Mouse (Mus musculus): ENCODE results near the gene Inhbe. TPM values are rescaled to one million over a fixed set of nuclear protein-coding genes. Genes with fewer than 3 reads are reported as not detected.
"Not testable (repeated sequence)": the region's sequence is repeated elsewhere in the genome, so short reads cannot be mapped to it uniquely, and the experiment has no call there.

Gene Inhbe
- polyA plus RNA-seq, 1 experiment from 2014 or later: 0.06 TPM

DNA sequence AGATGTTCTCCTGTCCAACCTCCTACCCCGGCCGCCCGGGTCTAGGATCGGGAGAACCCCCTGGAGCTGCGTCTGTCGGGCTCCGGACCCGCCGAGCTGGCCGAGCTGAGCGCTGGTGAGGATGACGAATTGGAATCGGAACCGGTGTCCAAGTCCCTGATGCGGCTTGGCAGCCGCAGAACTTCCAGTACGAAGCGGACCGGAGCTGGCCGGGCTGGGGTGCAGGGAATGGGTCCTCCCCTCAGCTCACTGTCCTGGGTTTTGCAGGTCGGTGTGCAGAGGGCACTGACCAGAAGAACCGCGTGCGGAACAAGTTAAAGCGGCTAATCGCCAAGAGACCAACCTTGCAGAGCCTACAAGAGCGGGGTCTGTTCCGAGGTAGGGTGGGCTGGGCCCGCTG, 27.4 kb downstream of the Inhbe start:
- WGBS: 5% methylated on average over 29 of the region's 29 CpGs
- Histone ChIP-seq H3K27me3 (replicated peaks) (peaks cover 73% of the 10 kb centered on the region), H3K4me2 (peak overlapping the region; percentile 55), H3K4me1 (peaks cover 11% of the 10 kb centered on the region), H3K27ac (no peak overlapping the region), H3K36me3 (replicated peaks) (no peaks in the 10 kb centered on the region), H3K9ac (no peak overlapping the region), H3K4me3 (peak overlapping the region; percentile 25), H3K9me3 (no peaks in the 10 kb centered on the region)
- ATAC-seq (replicated peaks): no peak

DNA sequence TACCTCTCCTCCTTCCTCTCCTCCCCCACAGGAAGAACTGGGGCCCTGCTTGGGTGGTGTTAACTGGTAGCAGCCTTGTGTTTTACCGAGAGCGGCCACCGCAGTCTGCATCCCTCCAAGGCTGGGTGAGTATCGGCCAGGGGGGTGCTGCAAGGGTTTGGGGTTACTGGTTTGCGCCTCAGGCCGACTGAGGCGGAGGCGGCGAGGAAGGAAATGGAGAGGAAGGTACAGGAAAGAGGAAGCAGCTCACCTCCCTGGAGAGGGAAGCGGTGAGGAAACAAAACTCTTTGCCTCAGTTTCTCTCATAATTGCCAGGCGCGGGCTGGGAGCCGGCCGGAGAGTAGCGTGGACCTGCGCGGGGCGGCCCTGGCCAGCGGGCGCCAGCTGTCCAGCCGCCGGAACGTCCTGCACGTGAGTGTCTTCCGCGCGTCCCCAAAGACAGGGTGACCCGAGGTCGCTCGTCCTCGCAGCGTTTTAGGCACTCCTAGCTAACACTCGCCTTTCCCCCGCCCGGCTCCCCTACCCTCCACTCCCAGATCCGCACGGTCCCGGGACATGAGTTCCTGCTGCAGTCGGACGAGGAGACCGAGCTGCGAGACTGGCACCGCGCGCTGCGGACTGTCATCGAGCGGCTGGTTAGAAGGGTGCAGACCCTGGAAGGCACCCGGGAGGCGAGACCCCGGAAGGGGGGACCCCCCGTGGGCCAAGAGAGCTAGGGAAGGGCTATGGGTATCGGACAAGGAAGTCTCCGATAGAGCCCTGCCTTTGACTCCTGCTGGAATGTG, 28.0 kb downstream of the Inhbe start:
- Histone ChIP-seq H3K36me3 (replicated peaks) (no peaks in the 10 kb centered on the region), H3K27me3 (replicated peaks) (peaks cover 76% of the 10 kb centered on the region), H3K4me2 (peak overlapping the region; percentile 55), H3K4me1 (peaks cover 11% of the 10 kb centered on the region), H3K27ac (no peak overlapping the region), H3K9ac (no peak overlapping the region), H3K9me3 (no peaks in the 10 kb centered on the region), H3K4me3 (peak overlapping the region; percentile 25)
- ATAC-seq (replicated peaks): 0 out of 2 replicates have a peak, but pooled peaks have one; percentile 39
- 1% methylated on average over 54 of the region's 54 CpGs for WGBS

DNA sequence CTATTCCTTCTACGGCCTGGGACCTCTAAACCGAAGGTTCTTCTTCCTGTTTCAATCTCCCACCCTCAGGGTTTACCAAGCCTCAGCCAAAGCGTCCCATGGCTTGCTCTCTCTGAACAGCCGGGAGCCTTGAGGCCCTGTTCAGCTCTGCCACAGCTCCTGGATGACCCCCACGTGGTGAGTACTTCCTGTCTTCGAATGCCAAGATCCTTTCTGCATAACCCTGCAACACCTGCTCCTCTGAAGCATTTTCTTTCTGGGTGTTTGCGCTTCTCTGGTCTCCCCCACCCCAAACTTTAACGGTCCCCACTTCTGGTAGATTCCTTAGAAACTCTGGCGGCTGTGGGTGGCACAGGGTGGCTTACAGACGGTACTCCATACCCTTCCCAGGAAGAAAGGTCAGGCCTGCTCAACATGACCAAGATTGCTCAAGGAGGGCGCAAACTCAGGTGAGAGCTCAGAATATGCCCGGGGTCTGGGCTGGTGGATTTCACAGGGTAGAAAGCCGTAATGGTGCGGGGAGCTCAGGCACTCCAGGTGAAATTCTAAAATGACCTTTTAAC, 28.7 kb downstream of the Inhbe start:
- Histone ChIP-seq H3K9me3 (no peaks in the 10 kb centered on the region), H3K36me3 (replicated peaks) (no peaks in the 10 kb centered on the region), H3K4me1 (peaks cover 11% of the 10 kb centered on the region), H3K27ac (no peak overlapping the region), H3K4me3 (no peak overlapping the region), H3K27me3 (replicated peaks) (peaks cover 75% of the 10 kb centered on the region), H3K9ac (no peak overlapping the region), H3K4me2 (no peak overlapping the region)
- no peak for ATAC-seq (replicated peaks)
- 32% methylated on average over 14 of the region's 14 CpGs for WGBS

DNA sequence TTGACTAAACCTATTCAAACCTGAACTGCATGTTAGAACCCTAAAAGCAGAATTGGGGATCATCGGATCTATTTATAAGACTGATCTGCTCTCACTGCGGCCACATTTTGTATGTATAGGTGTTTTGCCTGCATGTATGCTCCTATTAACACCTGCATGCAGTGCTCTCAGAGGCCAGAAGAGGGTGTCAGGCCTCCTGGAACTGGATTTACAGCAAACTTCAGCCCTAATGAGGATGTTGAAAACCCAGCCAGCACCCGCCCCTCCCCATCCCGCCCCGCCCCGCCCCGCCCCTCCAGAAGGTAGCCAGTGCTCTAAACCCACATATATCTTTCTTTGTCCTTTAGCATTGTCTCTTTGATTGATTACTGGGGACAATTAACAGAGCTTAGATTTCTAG, 29.7 kb downstream of the Inhbe start:
- Histone ChIP-seq H3K27me3 (replicated peaks) (peaks cover 69% of the 10 kb centered on the region), H3K36me3 (replicated peaks) (no peaks in the 10 kb centered on the region), H3K4me3 (no peak overlapping the region), H3K4me1 (peaks cover 11% of the 10 kb centered on the region), H3K4me2 (no peak overlapping the region), H3K9ac (no peak overlapping the region), H3K27ac (no peak overlapping the region), H3K9me3 (no peaks in the 10 kb centered on the region)
- ATAC-seq (replicated peaks): no peak
- WGBS: 12% methylated on average over 7 of the region's 7 CpGs

DNA sequence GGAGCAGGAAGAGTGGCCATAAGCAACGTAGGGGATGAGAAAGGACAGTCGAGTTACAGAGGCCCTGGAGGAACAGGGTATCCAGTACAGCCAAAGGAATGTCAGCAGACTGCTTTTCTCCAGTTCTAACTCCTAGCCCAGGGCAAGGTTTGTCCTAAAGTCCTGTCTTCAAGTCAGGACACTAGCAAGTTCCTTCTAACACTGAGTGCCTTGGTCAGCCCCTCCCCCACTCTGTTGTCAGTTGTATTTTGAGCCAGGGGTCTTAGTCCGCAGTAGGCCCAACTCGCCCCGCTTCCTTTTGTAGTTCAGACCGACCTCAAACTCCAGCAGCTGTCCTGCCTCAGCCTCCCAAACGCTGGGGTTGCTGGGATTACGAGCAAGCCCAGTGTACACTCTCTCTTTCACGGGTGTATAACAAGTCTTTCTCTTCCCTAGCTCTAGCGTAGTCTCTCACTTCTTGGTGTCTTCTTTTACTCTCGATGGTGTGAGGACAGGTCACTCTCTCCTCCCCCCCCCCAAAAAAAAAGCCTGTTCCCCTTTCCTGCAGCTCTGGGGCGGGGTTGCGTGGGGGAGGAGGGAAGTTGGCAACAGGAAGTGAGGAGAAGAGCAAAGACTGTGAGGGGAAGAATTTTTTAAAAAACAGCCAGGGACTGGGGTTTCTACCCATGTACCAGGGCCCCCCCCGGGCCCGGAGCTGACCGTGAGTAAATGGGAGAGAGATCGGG, 30.9 kb downstream of the Inhbe start:
- Histone ChIP-seq H3K9me3 (no peaks in the 10 kb centered on the region), H3K27me3 (replicated peaks) (peaks cover 57% of the 10 kb centered on the region), H3K27ac (no peak overlapping the region), H3K4me3 (no peak overlapping the region), H3K4me2 (no peak overlapping the region), H3K36me3 (replicated peaks) (no peaks in the 10 kb centered on the region), H3K4me1 (peaks cover 11% of the 10 kb centered on the region), H3K9ac (no peak overlapping the region)
- no peak for ATAC-seq (replicated peaks)
- WGBS: 72% methylated on average over 17 of the region's 17 CpGs

DNA sequence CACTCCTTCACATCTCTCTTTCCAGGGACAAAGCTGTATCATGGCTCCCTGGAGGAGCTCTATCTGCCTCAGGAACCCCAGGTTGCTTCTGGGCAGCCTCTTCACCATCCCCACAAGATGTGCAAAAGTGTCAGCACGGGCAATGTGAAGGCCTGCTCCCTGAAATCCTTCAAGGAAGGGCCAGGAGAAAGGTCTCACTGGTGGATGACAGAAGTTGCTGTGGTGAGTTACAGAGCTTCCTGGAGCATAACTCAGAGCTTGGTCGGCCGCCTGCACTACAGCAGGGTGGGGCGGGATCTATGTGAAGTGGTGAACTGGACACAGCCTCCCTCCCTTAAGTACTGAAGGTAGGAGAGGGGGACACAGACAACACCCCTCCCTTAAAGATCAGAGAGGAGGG, 31.5 kb downstream of the Inhbe start:
- no peak overlapping the region for H3K9ac ChIP-seq
- no peak overlapping the region for H3K4me3 ChIP-seq
- H3K27ac ChIP-seq: no peak overlapping the region
- peaks cover 11% of the 10 kb centered on the region for H3K4me1 ChIP-seq
- peaks cover 52% of the 10 kb centered on the region for H3K27me3 ChIP-seq (replicated peaks)
- no peak for ATAC-seq (replicated peaks)
- WGBS: 79% methylated on average over 4 of the region's 4 CpGs
- H3K36me3 ChIP-seq (replicated peaks): no peaks in the 10 kb centered on the region
- no peaks in the 10 kb centered on the region for H3K9me3 ChIP-seq
- H3K4me2 ChIP-seq: no peak overlapping the region

DNA sequence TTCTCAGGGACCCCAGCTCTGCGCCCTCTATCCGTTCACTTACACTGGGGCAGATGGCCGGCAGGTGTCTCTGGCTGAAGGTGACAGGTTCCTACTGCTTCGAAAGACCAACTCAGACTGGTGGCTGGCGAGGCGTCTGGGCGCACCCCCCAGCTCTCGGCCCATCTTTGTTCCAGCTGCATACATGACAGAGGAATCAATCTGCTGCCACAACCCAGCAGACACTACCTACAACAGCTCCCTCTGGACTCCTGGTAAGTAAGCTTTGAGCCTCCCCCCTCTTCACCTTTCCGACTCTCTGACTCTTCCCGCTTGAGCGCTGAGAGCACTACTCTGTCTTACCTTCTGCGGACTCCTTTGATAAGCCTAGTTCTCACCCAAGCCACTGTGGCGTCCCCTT, 32.0 kb downstream of the Inhbe start:
- WGBS: 68% methylated on average over 13 of the region's 13 CpGs
- ATAC-seq (replicated peaks): no peak
- no peak overlapping the region for H3K4me2 ChIP-seq

DNA sequence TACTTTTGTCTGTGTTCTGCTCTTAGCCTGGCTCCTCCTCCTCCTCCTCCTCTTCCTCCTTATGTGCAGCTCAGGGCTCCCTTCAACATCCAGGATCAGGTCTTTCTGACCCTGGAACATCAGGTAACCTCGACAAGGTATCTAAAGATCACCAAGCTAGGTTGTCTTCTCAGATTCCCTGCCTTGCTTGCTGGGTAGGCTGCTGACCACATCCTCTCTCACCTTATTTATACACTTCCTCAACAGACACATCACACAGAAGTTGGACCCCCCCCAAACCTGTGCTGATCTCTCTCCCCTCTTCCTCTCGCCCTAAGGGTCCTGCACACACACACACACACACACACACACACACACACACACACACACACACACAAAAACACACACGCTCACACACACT, 32.6 kb downstream of the Inhbe start, which contains the start of gene Arhgap9:
Gene Arhgap9, plus strand, starts transcription at position 344 of the 400 bp plus-strand sequence.
- ATAC-seq (replicated peaks): no peak
- Histone ChIP-seq H3K4me2 (no peak within 1 kb of the TSS), H3K9me3 (no peaks in the 10 kb centered on the region), H3K27me3 (replicated peaks) (peaks cover 43% of the 10 kb centered on the region), H3K27ac (no peak within 1 kb of the TSS), H3K9ac (no peak within 1 kb of the TSS; the same call in 1 of the 2 replicates), H3K4me3 (no peak within 1 kb of the TSS), H3K4me1 (peaks cover 7% of the 10 kb centered on the region), H3K36me3 (replicated peaks) (no peaks in the 10 kb centered on the region)
- 81% methylated on average over 3 of the region's 3 CpGs for WGBS

More for the DNA sequence above, 32.0 kb downstream of the Inhbe start:
- Histone ChIP-seq H3K4me1 (peaks cover 11% of the 10 kb centered on the region), H3K9ac (no peak overlapping the region), H3K27me3 (replicated peaks) (peaks cover 47% of the 10 kb centered on the region), H3K9me3 (no peaks in the 10 kb centered on the region), H3K4me3 (no peak overlapping the region), H3K36me3 (replicated peaks) (no peaks in the 10 kb centered on the region), H3K27ac (no peak overlapping the region)

DNA sequence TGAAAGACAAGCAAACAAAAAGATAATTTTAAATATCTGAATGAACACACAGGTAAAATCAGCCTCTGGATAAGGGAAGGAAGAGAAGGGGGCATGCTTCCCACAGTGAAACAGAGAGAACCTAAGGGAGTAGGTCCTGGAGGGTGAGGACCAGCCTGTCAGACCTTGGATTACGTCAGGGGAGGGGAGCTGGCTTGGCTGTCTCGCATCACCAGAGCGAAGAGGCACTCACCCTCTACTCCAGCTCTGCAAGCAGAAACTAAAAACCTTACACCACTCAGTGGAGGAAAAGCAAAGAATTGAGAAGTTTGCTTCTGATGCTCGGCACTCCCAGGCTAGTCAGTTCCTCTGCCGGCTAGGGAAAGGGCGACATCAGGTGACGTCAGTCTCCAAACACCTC, 34.2 kb downstream of the Inhbe start:
- no peak overlapping the region for H3K9ac ChIP-seq
- H3K4me3 ChIP-seq: no peak overlapping the region
- 77% methylated on average over 7 of the region's 7 CpGs for WGBS
- no peaks in the 10 kb centered on the region for H3K4me1 ChIP-seq
- ATAC-seq (replicated peaks): no peak
- no peaks in the 10 kb centered on the region for H3K36me3 ChIP-seq (replicated peaks)
- H3K4me2 ChIP-seq: no peak overlapping the region
- no peaks in the 10 kb centered on the region for H3K9me3 ChIP-seq
- no peak overlapping the region for H3K27ac ChIP-seq
- H3K27me3 ChIP-seq (replicated peaks): peaks cover 26% of the 10 kb centered on the region

DNA sequence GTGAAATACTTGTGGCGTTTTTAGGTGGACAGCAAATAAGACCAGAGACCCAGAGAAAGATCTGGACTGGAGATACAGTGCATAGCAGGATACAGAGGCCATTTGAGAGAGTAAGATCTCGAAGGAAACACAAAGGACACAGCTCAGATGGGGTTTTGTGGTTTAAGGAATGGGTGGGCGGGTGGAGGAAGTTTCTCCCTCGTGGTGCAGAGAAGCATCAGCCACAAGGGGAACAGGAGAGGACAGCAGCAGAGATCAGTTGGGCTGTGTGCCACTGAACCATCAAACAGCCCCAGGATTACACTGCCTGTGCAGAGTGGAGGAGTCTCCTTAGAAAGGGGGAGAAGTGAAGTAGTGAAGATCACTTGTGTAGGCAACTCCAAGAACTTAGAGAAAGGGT, 36.2 kb downstream of the Inhbe start:
- ATAC-seq (replicated peaks): no peak
- Histone ChIP-seq H3K9ac (no peak overlapping the region), H3K27ac (no peak overlapping the region), H3K9me3 (no peaks in the 10 kb centered on the region), H3K36me3 (replicated peaks) (no peaks in the 10 kb centered on the region), H3K4me3 (no peak overlapping the region), H3K27me3 (replicated peaks) (0 out of 2 replicates have a peak, but pooled peaks cover 11% of the 10 kb centered on the region), H3K4me2 (no peak overlapping the region), H3K4me1 (no peaks in the 10 kb centered on the region)
- WGBS: 51% methylated on average over 4 of the region's 4 CpGs

DNA sequence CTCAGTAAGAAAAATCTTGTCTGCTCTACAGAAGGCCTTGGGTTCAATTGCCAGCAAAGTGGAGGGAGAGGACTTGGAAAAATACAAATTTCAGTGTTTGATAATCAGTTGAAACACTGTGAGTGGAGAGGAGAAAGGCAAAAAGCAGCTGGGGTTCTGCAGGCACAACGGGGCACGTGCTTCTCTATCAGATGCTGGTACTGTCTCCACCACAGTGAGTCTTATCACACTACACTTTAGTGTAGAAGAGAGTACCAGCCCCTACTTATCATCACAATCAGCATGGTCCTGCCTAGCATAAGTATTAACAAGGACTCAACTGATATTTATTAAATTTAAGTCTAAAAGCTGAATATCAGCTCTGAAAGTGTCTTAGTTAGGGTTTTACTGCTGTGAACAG, 36.9 kb downstream of the Inhbe start:
- no peak for ATAC-seq (replicated peaks)
- no peak overlapping the region for H3K4me3 ChIP-seq
- 0 out of 2 replicates have a peak, but pooled peaks cover 5% of the 10 kb centered on the region for H3K4me1 ChIP-seq
- H3K9me3 ChIP-seq: no peaks in the 10 kb centered on the region
- H3K9ac ChIP-seq: no peak overlapping the region
- no peaks in the 10 kb centered on the region for H3K36me3 ChIP-seq (replicated peaks)
- H3K27ac ChIP-seq: no peak overlapping the region
- WGBS: 71% methylated on average over 2 of the region's 2 CpGs
- H3K4me2 ChIP-seq: no peak overlapping the region
- 0 out of 2 replicates have a peak, but pooled peaks cover 6% of the 10 kb centered on the region for H3K27me3 ChIP-seq (replicated peaks)

DNA sequence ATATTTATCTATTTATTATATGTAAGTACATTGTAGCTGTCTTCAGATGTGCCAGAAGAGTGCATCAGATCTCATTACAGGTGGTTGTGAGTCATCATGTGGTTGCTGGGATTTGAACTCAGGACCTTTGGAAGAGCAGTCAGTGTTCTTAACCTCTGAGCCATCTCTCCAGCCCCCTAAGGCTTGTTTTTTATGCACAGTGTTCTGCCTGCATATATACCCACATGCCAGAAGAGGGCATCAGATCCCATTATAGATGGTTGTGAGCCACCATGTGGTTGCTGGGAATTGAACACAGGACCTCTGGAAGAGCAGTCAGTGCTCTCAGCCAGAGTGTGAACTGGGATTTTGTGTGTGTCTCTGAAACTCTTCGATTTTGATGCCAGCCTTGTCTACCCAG, 39.3 kb downstream of the Inhbe start:
- 76% methylated on average over 1 of the region's 1 CpGs for WGBS
- H3K4me2 ChIP-seq; H3K27me3 ChIP-seq (replicated peaks); ATAC-seq (replicated peaks); H3K27ac ChIP-seq; H3K36me3 ChIP-seq (replicated peaks); H3K9ac ChIP-seq; H3K4me3 ChIP-seq; H3K9me3 ChIP-seq: not testable (repeated sequence)
- peaks cover 19% of the 10 kb centered on the region for H3K4me1 ChIP-seq
